Mouse (Mus musculus): ENCODE data around the gene Styxl1.

Gene Styxl1

DNA sequence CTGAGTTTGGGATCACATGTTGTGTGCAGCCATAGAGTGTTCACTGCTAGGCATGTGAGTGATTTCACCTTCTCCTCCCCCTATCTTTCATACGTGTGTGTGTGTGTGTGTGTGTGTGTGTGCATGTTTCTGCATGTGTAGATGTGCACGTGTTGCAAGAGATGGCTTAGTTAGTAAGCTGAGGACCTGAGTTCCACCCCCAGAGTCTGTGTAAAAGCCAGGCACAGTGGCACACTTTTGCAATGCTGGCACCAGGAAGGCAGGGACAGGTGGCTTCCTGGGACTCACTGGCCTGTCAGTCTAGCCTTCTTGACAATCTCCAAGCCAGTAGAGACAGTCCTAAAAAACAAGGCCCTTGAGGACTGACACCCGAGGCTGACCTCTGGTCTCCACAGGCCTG lies 13.2 kb downstream of the Styxl1 start:
- DNase-seq, result no peak

DNA sequence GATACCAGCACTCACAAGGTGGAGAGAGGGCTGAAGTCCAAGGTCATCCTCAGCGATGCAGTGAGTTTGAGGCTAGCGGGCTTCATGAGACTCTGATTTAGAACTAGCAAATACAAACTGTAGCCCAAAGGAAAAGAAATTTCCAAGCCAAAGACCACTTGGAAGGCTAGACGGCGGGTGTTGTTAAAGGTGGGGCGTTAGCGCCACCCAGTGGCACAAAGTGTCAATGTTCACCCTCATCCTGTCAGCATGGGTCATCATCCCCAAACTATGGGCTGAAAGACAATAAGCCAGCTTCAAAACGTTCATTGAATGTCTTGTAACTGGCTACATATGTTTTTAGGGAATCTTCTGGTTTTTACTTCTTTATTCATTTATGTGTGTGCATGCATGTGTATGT lies 14.7 kb downstream of the Styxl1 start:
- DNase-seq, result peak; percentile 87 to 90

DNA sequence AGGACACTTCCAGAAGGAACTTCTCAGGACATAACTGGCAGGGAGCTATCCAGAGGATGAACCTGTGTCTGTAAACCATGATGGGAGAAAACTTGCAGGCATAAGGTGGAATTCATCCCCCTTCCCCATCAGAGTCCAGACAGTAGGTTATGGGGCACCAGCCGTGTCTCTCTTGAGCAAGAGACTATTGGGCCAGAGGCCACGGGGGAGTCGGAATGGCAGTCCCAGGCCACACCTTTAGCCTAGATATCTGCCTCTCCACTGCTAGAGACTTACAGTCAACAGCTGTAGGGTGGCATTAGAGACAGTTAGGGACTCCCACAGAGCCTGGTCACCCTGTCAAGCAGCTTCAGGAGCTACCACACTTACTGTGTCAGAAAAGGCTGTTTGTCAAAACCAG lies 16.3 kb downstream of the Styxl1 start:
- DNase-seq, result no peak

- DNase-seq, result no peak
These were observed 26.6 kb downstream of the Styxl1 start for GRCm38 (mm10) chr5:135751595-135751994.

- no peak for DNase-seq
These were observed 27.1 kb downstream of the Styxl1 start for GRCm38 (mm10) chr5:135751041-135751440.

GRCm38 (mm10) chr5:135744742-135745141 lies 33.4 kb downstream of the Styxl1 start:
- DNase-seq, result no peak

DNA sequence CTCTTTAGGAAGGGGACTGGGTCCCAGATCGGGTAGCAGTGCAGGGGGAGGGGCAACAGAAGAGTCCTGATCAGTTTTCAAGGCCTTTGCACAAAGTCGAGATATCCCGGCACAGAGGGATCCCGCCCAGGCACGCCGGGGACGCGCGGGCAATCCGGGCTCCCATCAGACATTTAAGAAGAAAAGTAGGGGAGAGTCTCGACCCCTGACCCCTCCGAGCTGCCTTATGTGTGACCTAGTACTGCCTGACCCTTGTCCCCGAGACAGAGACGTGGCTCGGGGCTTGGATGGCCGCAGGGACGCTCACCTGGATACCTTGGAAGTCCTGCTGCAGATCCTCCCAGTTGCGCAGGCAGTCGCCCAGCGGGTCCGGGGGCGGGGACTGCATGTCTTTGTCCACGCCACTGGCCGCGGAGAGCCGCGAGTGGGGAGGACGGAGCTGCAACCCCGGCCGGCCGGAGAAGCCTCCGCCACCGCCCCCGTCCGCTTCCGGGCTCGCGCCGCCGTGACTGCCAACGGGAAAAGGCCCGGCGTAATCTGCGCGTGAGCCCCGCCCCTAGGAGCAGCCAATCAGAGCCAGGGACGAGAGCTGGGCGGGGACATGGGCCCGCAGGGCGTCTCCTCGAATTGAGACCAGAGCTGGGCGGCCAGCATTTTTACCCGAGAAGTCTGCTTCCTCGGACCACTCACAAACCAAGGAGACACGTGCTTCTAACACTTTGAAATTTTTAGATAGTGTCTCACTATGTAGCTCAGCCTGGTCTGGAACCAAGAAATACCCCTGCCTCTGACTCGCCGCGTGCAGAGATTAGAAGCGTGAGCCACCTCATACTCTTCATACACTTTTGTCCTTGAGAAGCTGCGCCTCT lies 34.2 kb downstream of the Styxl1 start, which contains the start of gene Tmem120a:
Gene Tmem120a, minus strand, starts transcription at position 708 of the 869 bp plus-strand sequence.
- peak; percentile 96 to 97 for DNase-seq

DNA sequence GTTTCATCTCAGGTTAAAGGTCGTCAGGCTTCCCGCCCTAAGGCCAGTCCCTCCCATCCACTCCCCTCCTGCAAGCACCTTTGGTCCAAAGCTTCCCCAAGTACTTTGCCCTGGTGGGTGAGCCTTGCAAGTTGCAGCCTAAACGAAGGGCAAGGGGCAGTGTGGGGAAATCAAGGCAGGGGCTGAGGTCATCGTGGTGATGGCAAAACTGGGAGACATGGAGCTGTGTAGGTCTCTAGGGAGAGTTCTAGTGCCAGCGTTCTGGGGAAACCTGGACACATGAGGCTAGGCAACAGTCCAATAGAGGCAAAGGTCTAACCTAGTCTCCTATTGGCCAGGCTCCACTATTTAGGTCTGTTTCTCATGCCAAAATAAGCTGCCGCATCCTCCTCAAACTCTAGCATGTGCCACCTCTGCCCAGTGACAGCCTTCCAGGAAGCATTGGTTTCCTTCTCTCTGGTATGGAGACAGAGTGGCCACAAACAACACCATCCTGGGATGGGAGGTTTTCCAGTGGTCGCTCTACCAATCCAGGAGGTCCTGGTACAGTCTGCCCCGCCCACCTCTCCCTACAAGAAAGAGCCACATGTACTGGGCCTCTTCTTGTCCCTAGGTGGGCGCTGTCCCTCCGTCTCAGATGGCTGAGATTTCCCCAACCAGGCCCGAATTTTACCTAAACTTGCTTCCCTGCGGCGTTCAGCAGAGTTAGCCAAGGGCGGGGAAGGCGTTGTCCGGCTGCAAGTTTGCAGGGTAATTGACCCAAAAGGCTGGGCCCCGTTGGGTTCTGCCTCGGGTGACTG lies 35.0 kb downstream of the Styxl1 start:
- DNase-seq, result peak; percentile 53 to 59

DNA sequence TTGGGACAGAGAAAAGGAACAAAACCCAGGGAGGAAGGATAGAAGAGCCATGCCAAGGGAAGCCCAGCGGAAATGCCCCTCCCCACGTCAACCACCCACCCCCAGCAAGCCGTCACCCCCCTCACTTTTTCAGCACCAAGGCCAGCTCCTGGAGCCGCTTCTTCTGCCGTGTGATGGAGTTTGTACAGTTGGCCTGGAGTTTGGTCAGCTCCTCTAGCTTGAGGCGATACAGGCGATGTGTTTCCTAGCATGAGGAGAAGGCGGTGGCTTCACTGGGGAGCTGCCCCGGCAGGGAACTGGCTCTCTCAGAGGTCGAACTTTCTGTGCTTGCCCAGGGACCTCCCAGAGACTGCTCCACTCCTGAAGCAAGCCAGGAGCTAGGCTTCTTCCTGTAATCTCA lies 36.0 kb downstream of the Styxl1 start:
- DNase-seq, result no peak

- no peak for DNase-seq
These were observed 39.9 kb downstream of the Styxl1 start for GRCm38 (mm10) chr5:135738266-135738665.

GRCm38 (mm10) chr5:135737154-135737553 lies 41.0 kb downstream of the Styxl1 start:
- no peak for DNase-seq

DNA sequence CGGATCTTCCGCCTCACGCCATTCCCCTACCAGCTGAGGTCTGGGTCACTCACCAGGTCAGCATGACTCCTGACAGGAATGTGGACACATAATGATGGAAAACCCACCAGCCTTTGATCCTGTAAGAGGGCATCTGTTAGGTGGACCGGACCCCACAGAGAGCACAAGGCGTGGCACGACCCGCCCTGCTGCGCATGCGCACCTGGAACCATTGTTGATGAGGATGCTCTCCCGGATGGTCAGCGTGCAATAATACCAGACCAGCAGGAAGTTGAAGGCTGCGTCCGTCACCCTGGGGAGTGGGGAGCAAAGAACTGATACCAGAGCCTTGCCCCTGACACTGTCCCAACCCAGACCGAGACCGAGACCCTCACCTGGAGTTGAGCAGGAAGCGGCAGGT lies 41.6 kb downstream of the Styxl1 start:
- DNase-seq, result no peak

DNA sequence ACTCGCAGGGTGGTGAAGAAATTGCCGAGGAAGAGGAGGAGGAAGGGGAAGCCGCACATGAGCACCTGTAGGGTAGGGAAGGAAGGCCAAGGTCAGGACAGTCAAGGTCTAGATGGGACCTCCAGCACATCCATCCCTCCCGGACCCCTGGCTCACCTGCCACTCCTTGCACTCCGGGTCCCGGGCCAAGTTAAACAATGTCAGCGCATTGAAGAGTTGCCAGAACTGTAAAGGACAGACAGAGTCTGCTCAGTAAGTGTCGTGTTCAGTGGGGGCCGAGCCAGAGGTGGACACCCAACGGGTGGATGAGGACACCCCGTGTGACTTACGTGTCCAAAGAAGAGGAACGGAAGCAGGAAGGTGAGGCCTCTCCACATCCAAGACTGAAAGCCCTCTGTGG lies 42.4 kb downstream of the Styxl1 start:
- DNase-seq, result no peak

DNA sequence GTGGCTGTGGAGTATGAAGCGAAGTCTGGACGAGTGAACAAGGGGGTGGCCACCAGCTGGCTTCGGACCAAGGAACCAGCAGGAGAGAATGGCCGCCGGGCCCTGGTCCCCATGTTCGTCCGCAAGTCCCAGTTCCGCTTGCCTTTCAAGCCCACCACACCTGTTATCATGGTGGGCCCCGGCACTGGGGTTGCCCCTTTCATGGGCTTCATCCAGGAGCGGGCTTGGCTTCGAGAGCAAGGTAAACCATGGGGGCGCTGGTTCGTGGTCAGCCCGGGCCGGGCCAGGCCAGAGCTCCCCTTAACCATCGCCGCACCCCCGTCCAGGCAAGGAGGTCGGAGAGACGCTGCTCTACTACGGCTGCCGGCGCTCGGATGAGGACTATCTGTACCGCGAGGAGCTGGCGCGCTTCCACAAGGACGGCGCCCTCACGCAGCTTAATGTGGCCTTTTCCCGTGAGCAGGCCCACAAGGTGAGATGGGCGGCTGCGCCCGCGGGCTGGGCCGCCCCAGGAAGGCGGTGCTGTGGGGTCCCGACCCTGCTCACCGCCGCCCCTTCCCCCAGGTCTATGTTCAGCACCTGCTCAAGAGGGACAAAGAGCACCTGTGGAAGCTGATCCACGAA lies 44.0 kb downstream of the Styxl1 start:
- DNase-seq, result peak in 1 of 2 experiments; percentile 17

- no peak for DNase-seq
These were observed 45.1 kb downstream of the Styxl1 start for GRCm38 (mm10) chr5:135733071-135733470.

DNA sequence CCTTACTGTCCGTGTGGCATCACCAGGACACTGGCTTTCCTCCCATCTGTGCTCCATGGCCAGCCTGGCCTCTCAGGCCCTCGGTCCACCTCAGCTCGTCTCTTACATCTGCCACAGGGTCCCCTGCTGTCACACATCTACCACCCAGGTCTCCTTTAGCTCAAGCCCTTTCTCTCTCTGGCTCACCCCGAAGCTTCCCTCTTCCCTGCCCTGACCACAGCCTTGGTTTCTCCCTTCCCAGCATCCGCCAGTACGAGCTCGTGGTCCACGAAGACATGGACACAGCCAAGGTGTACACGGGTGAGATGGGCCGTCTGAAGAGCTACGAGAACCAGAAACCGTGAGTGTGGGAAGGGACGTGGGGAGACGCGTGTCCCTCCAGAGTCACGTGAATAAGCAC lies 46.9 kb downstream of the Styxl1 start:
- no peak for DNase-seq

- DNase-seq, result no peak
These were observed 47.3 kb downstream of the Styxl1 start for GRCm38 (mm10) chr5:135730916-135731315.

DNA sequence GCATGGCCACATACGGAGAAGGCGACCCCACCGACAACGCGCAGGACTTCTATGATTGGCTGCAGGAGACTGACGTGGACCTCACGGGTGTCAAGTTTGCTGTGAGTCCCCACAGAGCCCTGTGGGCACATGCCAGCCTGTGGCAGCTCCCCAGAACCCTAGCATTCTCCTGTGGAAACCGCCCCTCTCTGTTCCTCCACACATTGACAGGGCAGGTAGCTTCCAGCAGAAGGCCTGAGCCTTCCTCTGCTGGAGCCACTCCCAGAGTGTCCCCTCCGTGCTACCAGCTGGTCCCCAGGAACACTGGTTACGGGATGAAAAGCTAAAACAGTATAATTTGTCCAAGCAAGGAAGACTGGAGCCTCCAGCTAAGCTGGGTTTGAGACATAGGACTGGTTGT lies 47.9 kb downstream of the Styxl1 start:
- no peak for DNase-seq

DNA sequence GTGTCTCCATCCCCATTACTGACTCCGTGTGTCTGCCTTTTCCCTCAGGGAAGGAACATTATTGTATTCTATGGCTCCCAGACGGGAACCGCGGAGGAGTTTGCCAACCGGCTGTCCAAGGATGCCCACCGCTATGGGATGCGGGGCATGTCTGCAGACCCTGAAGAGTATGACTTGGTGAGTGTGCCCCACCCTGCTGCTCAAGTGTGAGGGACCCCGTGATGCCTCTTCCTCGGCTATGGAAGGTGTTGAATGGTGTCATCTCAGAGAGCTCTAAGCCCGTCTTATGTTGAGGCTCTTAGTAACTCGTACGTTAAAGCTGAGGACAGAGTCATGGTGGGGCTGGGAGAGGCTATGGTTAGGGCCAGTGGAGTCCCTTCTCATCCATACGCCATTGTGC lies 48.8 kb downstream of the Styxl1 start:
- no peak for DNase-seq

DNA sequence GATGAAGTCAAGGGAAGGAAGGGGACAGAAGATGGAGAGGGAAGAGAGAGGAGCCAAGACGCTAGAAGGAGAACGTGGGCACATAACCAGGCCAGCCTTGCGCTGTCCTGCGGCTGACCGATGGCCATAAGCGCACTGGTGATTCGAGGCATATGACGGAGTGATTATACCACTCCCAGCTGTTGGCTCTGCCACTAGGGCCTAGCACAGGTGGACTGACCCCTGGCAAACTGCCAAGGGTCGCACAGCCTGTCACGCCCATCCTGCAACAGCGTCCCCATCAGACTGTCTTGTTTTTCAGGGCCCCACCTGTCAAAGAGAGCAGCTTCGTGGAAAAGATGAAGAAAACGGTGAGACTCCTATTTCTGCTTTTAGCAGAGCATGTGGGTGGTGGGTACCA lies 49.8 kb downstream of the Styxl1 start:
- no peak for DNase-seq

DNA sequence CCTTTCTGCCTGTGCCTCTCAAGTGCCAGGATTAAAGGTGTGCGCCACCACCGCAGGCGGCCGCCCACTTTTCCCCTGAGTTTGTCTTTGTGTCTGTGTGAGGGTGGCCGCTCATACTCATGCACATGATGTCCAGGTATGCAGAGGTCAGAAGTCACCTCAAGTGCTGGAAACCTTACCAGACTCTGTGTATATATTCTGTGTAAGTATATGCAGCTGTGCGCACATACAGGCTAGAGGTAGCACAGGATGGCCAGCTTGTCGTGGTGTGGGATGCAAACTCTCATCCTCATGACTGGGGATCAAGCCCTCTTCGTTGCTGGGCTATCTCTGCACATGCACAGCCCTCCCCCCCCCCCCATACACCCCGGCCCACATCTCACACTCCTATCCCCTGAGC lies 50.3 kb downstream of the Styxl1 start:
- DNase-seq, result no peak

- no peak for DNase-seq
These were observed 51.4 kb downstream of the Styxl1 start for GRCm38 (mm10) chr5:135726641-135727346.

DNA sequence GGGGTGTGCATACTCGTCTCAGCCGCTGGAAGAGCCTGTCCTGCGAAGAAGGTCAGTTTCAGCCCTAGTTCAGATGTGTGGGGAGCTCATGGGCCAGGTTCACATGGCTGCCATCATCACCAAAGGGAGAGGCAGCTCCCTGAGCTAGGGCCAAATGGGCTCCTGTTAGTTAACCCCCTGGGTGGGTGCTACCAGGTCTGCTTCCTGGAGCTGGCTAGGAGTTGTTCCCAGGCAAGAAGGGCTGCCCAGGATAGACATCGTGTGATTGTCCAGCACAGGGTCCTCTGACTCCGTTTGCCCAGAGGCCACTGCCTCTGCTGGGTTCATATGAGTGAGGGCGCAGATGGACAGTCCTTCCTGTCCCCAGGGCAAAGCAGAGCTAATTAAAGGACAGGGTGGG lies 52.2 kb downstream of the Styxl1 start:
- DNase-seq, result no peak
